Mouse (Mus musculus): ENCODE results near the gene Snip1. TPM values are rescaled to one million over a fixed set of nuclear protein-coding genes. Genes with fewer than 3 reads are reported as not detected.

Gene Snip1
- polyA plus RNA-seq, 1 experiment from 2014 or later = 31.0 TPM

DNA sequence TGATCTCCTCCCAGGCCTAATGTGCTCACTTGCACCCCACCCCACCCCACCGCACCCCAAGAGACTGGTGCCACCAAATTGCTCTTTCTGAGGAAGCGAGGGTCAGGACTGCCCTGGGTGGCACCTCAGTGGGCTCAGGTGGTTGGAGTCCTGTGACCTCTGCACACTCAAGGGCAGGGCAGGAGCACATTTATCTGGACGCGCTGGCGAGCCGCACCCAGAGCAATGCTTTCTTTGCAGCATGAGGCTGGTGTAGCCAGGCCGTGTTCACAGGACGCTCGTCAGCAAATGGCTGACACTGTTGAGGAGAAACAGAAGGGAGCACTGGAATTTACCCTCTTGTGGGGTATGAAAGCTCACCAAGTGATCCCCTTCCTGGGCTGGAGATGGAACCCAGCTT lies 38.9 kb downstream of the Snip1 start:
- Histone ChIP-seq H3K36me3 (peaks cover 42% of the 10 kb centered on the region), H3K27ac (replicated peaks) (no peak overlapping the region), H3K9me3 (no peaks in the 10 kb centered on the region), H3K4me3 (no peak overlapping the region), H3K4me2 (replicated peaks) (no peak overlapping the region), H3K9ac (replicated peaks) (no peak overlapping the region), H3K4me1 (no peaks in the 10 kb centered on the region), H3K27me3 (no peaks in the 10 kb centered on the region)
- 94% methylated on average over 9 of the region's 9 CpGs for WGBS
- ATAC-seq (replicated peaks) = no peak

DNA sequence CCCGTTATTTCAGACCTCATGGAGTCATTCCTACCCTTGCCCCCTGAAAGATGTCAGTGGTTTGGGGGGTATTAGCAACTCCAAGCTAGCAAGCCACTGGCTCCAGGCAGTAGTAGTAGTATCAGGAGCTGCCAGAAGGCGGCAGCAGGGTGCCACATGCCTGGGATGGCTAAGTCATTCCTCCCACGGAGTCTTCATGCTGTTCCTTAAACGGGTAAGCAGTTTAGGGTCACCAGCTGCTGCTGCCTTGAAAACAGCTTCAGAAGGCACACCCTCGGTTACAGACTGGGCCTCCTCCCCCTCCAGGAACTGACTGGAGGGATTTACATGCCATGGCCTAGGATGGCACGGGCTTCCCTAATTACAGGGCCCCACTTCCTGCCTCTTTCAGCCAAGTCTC lies 48.2 kb downstream of the Snip1 start:
- Histone ChIP-seq H3K9me3 (no peaks in the 10 kb centered on the region), H3K9ac (replicated peaks) (no peak overlapping the region), H3K4me3 (no peak overlapping the region), H3K27ac (replicated peaks) (no peak overlapping the region), H3K27me3 (no peaks in the 10 kb centered on the region), H3K36me3 (peaks cover 15% of the 10 kb centered on the region), H3K4me2 (replicated peaks) (no peak overlapping the region), H3K4me1 (peaks cover 19% of the 10 kb centered on the region)
- WGBS = 13% methylated on average over 6 of the region's 6 CpGs
- ATAC-seq (replicated peaks) = peak; percentile 44

- Histone ChIP-seq H3K4me3 (no peak overlapping the region), H3K36me3 (peaks cover 11% of the 10 kb centered on the region), H3K27ac (replicated peaks) (no peak overlapping the region), H3K4me1 (peaks cover 19% of the 10 kb centered on the region), H3K9me3 (no peaks in the 10 kb centered on the region), H3K9ac (replicated peaks) (no peak overlapping the region), H3K4me2 (replicated peaks) (no peak overlapping the region), H3K27me3 (no peaks in the 10 kb centered on the region)
- ATAC-seq (replicated peaks) = 0 out of 2 replicates have a peak, but pooled peaks have one; percentile 28
- 84% methylated on average over 4 of the region's 4 CpGs for WGBS
Observed at GRCm38 (mm10) chr4:125115081-125115480, 48.6 kb downstream of the Snip1 start.

GRCm38 (mm10) chr4:125115710-125116089 lies 49.2 kb downstream of the Snip1 start:
- H3K27ac ChIP-seq (replicated peaks) = no peak overlapping the region
- WGBS = 38% methylated on average over 6 of the region's 6 CpGs
- peaks cover 19% of the 10 kb centered on the region for H3K4me1 ChIP-seq
- no peak for ATAC-seq (replicated peaks)
- peaks cover 5% of the 10 kb centered on the region; the same call in 1 of the 2 replicates for H3K36me3 ChIP-seq
- no peak overlapping the region for H3K4me2 ChIP-seq (replicated peaks)
- no peak overlapping the region for H3K4me3 ChIP-seq
- no peaks in the 10 kb centered on the region for H3K9me3 ChIP-seq
- H3K9ac ChIP-seq (replicated peaks) = no peak overlapping the region
- no peaks in the 10 kb centered on the region for H3K27me3 ChIP-seq

DNA sequence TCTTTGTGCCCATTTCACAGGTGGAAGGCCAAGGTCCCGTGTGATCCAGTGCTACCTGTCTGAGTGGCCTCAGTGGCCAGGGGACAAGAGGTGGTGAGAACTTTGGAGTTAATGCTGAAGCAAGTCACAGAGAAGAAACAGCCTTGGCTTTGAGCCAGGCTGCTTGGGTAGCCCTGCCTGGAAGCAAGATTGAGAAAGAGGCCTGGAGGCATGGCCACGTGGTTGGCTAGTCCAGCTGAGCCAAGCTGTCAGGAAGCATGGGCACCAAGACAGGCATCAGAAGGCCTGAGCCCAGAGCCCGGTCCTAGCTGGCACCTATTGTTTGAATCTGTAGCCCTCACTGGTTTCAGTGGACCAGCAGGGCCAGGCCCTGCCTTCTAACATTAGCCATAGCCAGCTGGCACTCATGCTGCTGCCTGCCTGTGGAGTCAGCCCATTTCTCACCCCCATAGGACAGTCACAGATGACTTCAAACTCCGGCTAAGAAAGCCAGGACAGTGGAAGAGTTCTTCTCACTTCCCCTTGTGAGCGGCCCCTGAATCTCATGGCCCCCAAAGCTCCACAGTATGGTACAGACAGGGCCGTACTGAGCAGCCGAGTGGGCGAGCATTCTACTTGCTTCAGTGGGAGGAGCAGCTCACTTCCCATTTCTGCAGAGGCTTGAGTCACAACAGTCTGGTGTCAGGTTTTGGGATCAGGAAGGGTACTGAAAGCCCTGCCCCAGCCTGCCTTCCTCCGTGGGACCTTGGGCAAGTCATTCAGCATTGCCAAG lies 49.8 kb downstream of the Snip1 start:
- no peak overlapping the region for H3K9ac ChIP-seq (replicated peaks)
- 72% methylated on average over 9 of the region's 9 CpGs for WGBS
- no peak overlapping the region for H3K4me2 ChIP-seq (replicated peaks)
- no peaks in the 10 kb centered on the region for H3K9me3 ChIP-seq
- no peak overlapping the region for H3K27ac ChIP-seq (replicated peaks)
- H3K36me3 ChIP-seq = 0 out of 2 replicates have a peak, but pooled peaks cover 5% of the 10 kb centered on the region
- H3K4me1 ChIP-seq = peaks cover 19% of the 10 kb centered on the region
- no peak overlapping the region for H3K4me3 ChIP-seq
- no peak for ATAC-seq (replicated peaks)
- no peaks in the 10 kb centered on the region for H3K27me3 ChIP-seq

GRCm38 (mm10) chr4:125116929-125117328 lies 50.5 kb downstream of the Snip1 start:
- no peak overlapping the region for H3K27ac ChIP-seq (replicated peaks)
- 59% methylated on average over 13 of the region's 13 CpGs for WGBS
- no peak for ATAC-seq (replicated peaks)

GRCm38 (mm10) chr4:125117902-125118320 lies 51.4 kb downstream of the Snip1 start:
- H3K4me2 ChIP-seq (replicated peaks) = no peak overlapping the region
- H3K27me3 ChIP-seq = no peaks in the 10 kb centered on the region
- ATAC-seq (replicated peaks) = no peak
- no peaks in the 10 kb centered on the region for H3K36me3 ChIP-seq
- no peak overlapping the region for H3K4me3 ChIP-seq
- no peaks in the 10 kb centered on the region for H3K9me3 ChIP-seq
- H3K9ac ChIP-seq (replicated peaks) = no peak overlapping the region
- H3K4me1 ChIP-seq = peaks cover 19% of the 10 kb centered on the region
- WGBS = 86% methylated on average over 7 of the region's 7 CpGs
- no peak overlapping the region for H3K27ac ChIP-seq (replicated peaks)

More at GRCm38 (mm10) chr4:125116929-125117328, 50.5 kb downstream of the Snip1 start:
- Histone ChIP-seq H3K4me3 (no peak overlapping the region), H3K4me1 (peaks cover 19% of the 10 kb centered on the region), H3K9ac (replicated peaks) (no peak overlapping the region), H3K36me3 (0 out of 2 replicates have a peak, but pooled peaks cover 3% of the 10 kb centered on the region), H3K9me3 (no peaks in the 10 kb centered on the region), H3K4me2 (replicated peaks) (no peak overlapping the region), H3K27me3 (no peaks in the 10 kb centered on the region)

GRCm38 (mm10) chr4:125119070-125119469 lies 52.6 kb downstream of the Snip1 start:
- no peak overlapping the region for H3K27ac ChIP-seq (replicated peaks)
- no peak for ATAC-seq (replicated peaks)
- no peak overlapping the region for H3K4me3 ChIP-seq
- peaks cover 19% of the 10 kb centered on the region for H3K4me1 ChIP-seq
- H3K9ac ChIP-seq (replicated peaks) = no peak overlapping the region
- H3K27me3 ChIP-seq = no peaks in the 10 kb centered on the region
- no peak overlapping the region for H3K4me2 ChIP-seq (replicated peaks)
- no peaks in the 10 kb centered on the region for H3K36me3 ChIP-seq
- no peaks in the 10 kb centered on the region for H3K9me3 ChIP-seq
- WGBS = 28% methylated on average over 10 of the region's 10 CpGs

- no peak overlapping the region for H3K9ac ChIP-seq (replicated peaks)
- WGBS = 96% methylated on average over 11 of the region's 11 CpGs
- H3K36me3 ChIP-seq = no peaks in the 10 kb centered on the region
- ATAC-seq (replicated peaks) = no peak
- no peaks in the 10 kb centered on the region for H3K27me3 ChIP-seq
- no peaks in the 10 kb centered on the region for H3K9me3 ChIP-seq
- no peak overlapping the region for H3K4me3 ChIP-seq
- H3K27ac ChIP-seq (replicated peaks) = no peak overlapping the region
- no peak overlapping the region for H3K4me2 ChIP-seq (replicated peaks)
- peaks cover 17% of the 10 kb centered on the region for H3K4me1 ChIP-seq
Observed at GRCm38 (mm10) chr4:125119721-125120120, 53.2 kb downstream of the Snip1 start.

GRCm38 (mm10) chr4:125122431-125123278 lies 56.2 kb downstream of the Snip1 start:
- Histone ChIP-seq H3K36me3 (no peaks in the 10 kb centered on the region), H3K9me3 (no peaks in the 10 kb centered on the region), H3K4me3 (no peak overlapping the region), H3K4me2 (replicated peaks) (no peak overlapping the region), H3K4me1 (peaks cover 8% of the 10 kb centered on the region), H3K27me3 (peaks cover 4% of the 10 kb centered on the region; the same call in 1 of the 2 replicates), H3K9ac (replicated peaks) (no peak overlapping the region), H3K27ac (replicated peaks) (no peak overlapping the region)
- WGBS = 23% methylated on average over 16 of the region's 16 CpGs
- ATAC-seq (replicated peaks) = no peak

- no peak for ATAC-seq (replicated peaks)
- Histone ChIP-seq H3K27me3 (peaks cover 4% of the 10 kb centered on the region; the same call in 1 of the 2 replicates), H3K4me1 (peaks cover 13% of the 10 kb centered on the region), H3K4me3 (no peak overlapping the region), H3K4me2 (replicated peaks) (no peak overlapping the region), H3K9ac (replicated peaks) (no peak overlapping the region), H3K27ac (replicated peaks) (no peak overlapping the region), H3K9me3 (no peaks in the 10 kb centered on the region), H3K36me3 (no peaks in the 10 kb centered on the region)
- 73% methylated on average over 7 of the region's 7 CpGs for WGBS
Observed at GRCm38 (mm10) chr4:125123279-125123671, 56.8 kb downstream of the Snip1 start.
